Mouse (Mus musculus): ENCODE data around the gene Gm20388.

GRCm38 (mm10) chr8:121033299-121034013 lies 1122.8 kb downstream of the Gm20388 start:
- TF ChIP-seq TAL1 (IDR thresholded peaks at IDR 0.05; ENCODE audit: low read length) (no peak), GATA1 (IDR thresholded peaks at IDR 0.05; ENCODE audit: low read length) (no peak)

Measured in erythroblast, embryonic 14.5 days (primary cell).